Mouse (Mus musculus) brain, embryonic 18.5 days (tissue): ENCODE data around the gene Tmem100.

Experiments
- DNase-seq: peaks from one replicate; pipeline ENCODE4 v3.0.0-alpha.2; 2012; ENCODE audit warnings: low read depth, low spot score

Tmem100 gene

DNA sequence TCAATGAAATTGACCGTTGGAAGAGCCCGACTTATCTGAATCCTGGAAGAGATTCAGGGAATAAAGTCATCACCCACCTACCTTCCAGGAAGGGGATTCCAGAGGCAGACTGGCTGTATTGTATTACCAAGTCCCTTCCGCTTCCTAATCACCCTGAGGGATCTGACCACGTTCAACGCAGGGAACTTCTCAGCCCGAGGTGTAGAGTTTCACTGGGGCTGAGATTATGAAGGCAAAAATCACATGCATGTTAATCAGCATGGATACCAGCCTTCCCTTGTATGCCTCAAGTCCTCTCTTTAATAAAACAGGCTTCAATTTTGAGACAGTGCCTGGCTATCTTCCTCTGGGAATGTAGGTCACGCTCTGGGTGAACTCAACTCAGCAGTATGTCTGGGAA is 14.9 kb upstream of the Tmem100 start:
- no peak for DNase-seq

DNA sequence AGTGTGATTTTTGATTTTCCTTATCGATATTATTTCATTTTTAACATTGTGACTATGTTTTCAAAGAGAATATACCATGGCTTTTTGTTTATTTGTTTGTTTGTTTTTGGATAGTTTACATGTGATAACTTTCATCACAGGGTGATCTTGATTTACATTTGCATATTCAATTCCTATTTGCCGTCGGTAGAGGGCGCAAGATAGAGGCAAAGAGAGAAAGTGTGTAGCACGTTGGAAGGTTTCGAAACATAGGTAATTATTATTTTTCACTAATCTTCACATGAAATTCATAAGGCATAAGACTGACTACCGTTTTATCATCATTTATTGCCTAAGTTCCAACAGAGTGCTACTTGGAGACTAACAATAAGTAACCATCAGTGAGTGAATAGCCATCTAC is 11.0 kb upstream of the Tmem100 start:
- DNase-seq, result peak; percentile 37

DNA sequence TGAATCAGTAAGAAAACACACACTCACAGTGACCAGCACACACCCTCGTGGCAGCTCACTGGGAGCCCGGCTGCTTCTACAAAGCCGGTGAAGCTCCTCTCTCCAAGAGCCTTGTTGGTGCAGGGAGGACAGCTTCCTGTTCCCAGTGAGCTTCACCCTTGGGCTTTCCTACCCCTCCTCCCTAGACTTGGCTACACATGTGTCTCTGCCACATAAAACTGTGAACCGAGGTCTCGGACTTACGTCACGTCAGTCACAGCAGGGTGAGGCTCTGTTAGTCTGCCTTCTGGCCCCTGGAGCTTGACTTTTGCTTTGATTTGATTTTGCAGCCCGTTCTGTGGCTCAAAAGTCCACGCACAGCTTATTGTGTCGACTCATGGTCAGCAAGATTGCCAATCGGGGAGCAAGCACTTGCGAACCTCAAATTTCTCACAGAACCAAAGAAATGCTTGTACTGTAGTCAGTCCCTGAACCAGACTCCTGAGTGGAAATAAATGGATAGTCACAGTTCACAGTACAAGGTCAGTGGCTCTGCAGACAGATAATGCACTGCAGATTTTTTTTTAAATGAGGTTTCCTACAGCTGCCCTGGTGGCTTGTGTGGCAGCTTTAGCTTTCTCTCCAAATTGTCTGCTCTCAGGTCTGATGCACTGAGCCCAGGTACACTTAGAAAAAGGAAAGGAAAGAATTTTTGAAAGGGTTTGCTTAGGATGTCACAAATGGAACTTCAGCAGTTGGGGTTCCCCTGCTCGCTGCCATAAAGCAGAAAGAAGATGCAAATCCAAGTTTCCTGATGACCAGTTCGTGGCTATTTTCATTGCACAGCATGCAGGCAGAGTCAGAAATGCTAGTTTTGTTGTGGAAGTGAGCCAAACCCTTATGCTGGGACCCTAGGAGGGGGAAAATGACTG is 4.0 kb upstream of the Tmem100 start:
- no peak for DNase-seq

DNA sequence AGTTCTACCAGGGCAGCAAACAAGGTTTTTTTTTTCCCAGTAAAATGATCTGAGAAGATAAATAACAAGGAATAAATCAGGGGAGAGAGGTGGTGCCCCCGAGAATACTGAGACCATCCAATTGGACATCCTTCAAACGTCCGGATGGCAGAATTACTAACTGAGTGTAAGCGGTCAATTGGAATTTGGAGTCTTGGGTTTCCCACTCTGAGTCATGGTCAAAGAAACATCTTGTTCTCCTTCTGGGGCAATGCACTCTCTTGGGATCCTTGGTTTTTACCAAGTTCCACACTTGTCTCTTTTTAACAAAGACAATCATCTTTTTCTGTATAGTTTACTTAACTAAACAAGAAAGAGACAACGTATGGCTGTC is 3.4 kb upstream of the Tmem100 start:
- DNase-seq, result no peak

DNA sequence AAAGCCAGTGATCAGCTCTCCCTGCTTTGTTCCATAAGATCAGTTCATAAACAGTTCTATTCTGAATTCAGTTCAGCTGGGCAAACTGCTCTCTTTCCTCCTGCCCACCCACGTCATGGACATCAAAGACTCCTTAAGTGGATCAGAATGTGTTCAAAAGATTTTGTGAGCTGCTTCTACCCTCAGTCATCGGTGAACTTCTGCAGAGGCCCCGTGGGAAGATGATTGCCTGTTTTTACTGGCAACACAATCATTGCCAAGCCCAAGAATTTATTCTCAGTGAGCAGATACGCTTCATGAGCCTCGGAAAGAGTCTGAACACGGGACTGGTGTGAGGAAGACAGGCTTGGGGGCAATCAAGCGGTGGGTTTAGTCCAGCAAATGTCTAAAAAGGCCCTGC is 2.9 kb upstream of the Tmem100 start:
- DNase-seq, result no peak

DNA sequence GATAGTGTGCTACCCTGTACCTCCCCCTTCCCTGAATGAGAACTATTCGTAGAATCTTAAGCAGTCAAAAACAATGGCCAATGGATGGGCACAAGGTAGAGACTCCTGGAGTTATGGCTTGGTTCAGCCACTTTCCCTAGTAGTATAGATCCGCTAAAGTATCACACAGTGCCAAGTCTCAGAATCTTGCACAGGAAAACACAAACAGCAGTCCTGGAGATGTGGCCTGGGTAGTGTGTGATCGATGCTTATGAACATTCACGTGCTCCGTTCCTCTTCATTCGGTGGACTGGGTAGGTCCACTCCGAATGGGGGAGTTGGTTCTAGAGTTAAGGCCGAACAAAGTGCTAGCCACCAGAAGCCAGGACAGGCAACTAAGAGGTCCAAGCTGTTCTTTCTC is 1.4 kb upstream of the Tmem100 start:
- DNase-seq, result no peak

DNA sequence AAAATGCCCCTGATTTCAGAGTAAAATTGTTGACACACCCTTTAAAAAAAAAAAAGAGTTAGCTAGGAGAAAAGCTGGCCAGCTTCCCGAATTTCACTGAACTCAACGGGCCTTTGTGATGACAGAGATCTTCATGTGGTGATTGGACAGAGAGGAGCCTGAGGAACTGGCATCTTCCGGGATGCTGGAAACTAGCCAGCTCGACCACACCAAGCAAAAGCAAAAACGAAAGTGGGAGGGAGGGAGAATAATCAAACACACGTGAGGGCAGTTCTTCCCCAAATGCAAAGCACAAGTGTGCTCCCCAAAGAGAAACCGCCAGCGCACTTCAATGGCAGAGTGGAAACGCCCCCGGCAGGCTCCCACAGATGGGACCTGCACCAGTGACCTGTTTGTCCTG is 794 bp upstream of the Tmem100 start:
- DNase-seq, result peak; percentile 4

DNA sequence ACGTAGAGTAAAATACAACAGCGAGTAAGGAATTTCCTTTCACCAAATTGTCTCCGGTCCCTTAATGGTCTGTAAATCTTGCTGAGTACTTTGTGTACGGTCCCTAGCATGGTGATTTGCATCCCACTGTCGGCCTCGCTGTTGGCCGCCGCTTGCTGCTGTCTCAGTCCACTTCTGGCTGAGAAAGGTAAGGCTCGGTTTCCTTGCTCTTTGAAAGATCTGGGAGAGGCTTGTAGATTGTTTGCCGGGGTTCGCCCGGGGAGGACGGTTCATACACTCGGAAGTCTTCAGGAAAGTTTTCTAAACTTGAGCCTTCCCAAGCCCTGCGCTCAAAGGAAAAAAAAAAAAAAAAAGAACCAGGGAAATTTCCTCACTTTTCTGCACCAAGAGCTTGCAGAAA is 409 bp downstream of the Tmem100 start:
- DNase-seq, result peak; percentile 14

DNA sequence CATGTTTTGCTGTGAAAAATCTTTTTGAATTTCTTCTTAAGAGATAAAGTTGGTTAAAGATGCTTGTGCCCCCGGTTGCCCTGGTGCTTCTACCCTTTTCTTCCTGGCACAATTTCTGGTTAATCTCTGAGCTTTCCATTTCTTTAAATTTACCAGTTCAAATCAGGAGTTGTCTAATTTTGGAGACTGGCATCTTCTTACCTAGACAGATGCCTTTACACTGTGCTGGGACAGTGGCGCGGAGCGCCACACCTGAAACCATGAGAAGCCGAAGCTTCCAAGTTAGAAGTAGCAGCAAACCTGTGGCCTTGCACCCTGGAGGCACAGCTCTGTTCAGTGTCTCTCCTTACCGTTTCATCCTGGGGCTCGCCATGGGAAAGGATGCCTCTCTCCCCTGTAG is 928 bp downstream of the Tmem100 start:
- no peak for DNase-seq

DNA sequence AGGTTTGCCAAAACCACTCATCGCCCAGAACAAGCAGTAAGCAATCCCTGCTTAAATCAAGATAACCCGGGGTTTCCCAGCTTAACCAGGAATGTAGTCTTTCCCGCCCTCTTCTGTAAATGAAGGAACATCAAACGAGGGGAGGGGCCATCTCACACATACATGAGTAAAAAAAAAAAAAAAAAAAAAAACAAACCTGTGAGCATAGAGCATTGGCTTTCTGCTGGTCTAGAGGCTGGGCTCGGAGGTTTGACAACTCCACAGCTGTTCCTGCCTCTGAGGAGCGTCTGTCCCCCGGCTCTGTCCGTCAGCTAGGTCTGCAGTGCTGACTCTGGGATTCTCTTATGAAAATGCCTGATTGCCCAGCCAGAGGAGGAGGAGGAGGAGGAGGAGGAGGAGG is 2.7 kb downstream of the Tmem100 start:
- no peak for DNase-seq

DNA sequence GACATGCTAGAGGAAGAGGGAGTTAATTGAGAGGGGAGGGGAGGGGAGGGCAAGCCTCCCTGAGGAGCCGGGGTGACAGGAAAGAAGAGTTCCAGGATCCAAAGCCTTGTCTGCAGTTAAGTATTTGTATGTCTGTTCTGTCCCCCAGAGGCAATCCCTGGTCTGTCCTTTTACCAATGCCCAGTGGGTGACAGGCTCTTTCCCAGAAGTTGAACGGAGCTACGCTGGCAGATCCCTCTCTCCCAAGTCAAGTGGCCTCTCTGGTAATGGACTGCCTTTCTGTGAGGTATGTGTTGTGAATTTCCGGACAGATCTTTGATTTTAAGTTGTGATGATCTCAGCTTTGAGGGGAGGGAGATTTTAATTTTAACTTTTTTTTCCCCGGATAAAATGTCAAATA is 3.3 kb downstream of the Tmem100 start:
- DNase-seq, result no peak

DNA sequence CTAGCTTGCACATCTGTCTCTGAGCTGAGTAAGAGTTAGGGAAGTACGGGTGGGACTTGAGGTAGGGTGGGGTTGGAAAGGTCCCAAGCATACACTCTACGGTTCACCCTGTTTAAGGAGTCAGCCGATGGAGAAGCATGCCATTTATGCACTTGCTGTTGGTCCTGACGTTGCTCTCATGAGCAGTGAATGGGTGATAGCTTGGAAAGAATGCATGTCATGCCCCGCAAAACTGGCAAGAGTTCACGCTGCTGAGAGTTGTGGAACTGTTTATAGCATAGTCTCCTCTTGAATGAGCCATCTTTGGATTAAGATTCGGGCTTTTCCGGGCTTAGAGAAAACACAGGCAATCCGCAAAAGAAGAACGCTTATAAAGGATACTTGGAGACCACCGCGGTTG is 4.5 kb downstream of the Tmem100 start:
- no peak for DNase-seq

DNA sequence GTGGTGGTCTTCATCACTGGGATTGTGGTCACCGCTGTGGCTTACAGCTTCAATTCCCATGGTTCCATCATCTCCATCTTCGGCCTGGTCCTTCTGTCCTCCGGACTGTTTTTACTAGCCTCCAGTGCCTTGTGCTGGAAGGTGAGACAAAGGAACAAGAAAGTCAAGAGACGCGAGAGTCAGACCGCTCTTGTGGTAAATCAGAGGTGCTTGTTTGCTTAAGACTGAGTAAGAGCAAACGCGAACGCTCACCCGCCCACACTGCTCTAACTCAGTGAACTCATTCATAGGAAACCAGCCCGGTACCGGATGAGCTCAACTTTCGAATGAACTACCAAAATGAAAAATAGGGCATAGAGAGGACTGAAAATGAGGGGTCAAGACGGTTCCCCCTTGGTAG is 5.4 kb downstream of the Tmem100 start:
- no peak for DNase-seq

DNA sequence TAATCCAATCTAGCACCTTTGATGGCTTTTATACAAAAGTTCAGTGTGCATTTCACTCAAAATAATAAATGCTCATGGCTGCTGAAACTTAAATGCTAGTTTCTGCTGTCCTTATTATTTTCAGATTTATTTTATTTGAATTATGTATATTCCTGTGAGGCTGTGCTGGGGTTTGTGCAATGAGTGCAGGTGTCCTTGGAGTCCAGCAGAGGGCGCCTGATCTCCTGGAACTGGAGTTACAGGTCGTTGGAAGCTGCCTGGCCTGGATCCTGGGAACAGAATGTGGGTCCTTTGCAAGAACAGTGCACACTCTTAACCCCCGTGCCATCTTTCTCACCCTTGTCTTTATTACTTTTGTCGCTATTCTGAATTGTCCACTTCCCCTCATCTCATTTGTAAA is 6.3 kb downstream of the Tmem100 start:
- no peak for DNase-seq

DNA sequence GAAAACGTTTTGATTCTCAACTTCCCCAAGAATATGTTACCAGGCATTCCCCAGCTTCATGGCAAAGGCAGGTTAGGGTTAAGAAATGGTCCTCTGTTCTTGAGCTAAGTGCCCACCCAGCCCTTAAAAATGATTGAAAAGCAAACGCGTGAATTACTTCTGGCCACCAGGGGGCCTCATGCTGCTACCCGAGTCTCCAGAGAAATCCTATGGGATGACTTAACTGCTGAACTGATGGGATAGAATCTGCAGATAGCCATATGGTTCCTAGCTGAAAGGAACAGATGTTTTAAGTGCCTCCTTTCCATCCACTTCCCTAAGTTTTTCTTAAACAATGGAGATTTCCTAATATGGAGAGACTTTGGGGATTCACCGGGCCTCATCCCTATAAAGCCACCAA is 7.9 kb downstream of the Tmem100 start:
- no peak for DNase-seq

DNA sequence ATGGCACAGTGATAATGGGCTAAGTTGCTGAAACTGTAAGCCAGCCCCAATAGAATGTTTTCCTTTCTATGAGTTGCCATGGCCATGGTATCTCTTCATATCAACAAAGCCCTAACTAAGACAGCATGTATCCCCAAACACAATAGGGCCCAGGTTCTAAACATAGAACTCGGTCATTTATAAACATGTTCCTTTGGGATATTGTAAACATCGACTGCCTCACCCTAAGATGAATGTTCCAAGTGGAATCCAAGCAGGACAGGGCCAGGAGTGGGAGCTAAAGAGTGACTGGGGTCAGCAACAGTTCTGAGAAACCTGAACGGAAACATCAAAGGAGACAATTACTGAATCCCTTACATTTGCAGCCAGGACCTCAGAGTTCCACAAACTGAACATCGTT is 14.3 kb downstream of the Tmem100 start:
- DNase-seq, result no peak

DNA sequence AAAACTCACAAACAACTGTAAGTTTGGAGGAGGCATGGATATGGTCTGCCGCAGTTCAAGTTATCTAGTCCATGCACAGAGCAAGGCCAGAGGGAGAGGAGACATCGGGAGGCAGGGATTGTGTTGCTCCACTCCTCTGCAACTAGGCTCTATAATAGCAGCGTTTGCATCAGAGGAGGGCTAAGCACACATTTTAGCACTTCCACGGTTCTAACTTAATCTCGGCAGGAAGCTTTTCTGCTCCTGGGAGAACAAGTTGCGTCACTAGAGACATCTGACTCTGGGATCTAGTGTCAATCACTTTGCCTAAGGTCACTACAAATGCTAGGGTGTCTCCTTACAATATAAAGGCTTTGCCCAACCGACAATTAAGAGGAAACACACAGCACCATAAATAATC is 16.1 kb downstream of the Tmem100 start:
- DNase-seq, result no peak

DNA sequence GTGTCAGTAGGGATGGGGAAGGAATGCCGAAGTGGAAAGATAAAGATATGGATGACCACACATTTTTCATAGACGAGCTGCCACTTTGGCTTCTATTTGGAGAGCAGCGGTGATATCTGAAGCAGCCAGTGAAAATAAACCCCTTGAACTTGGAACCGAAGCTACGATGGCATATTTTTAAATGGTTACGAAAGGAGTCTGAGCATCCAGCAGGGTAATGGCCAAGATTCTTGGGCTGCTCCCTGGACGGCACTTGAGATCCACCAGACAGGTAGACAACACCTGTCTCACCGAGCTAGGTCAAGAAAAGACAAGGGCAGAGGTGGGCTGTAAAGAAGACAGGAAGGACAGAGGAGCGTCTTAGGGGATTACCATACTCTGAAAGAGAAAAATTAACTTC is 17.1 kb downstream of the Tmem100 start:
- DNase-seq, result no peak

DNA sequence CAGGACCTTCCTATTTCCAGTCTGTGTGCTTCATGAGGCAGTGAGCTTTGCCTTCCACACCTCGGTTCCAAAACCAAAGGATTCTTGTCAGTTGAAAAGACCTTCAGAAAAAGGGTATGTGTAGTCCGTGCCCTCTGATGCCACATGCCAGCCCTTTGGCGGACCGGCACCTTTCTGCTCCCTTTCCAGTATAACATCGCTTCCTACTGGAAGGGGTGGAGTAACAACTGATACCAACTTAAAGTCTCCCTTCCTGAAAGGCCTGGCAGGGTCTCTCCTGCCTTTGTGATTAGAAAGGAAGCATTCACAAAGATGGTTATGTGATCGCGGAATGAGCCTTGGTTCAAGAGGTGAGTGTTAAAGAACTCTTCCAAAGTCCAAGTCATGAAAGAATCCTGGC is 19.9 kb downstream of the Tmem100 start:
- DNase-seq, result no peak

DNA sequence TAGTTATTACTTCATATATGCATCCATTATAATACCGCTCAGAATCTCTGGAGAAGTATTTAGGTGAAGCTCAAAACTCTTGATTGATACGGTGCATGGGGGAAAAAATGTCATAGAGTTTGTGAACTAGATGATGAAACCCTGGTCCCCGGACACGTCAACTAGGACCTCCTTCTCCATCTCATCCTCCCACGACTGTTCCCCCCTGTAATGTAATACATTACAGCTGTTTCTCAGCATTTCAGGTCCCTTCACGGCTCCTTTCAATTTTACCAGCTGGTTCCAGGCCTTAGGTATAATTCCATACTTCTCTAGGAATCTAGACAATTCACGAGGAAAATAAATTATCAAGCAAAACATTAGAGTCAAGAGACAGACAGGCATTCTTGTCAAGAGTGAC is 22.6 kb downstream of the Tmem100 start:
- DNase-seq, result no peak

DNA sequence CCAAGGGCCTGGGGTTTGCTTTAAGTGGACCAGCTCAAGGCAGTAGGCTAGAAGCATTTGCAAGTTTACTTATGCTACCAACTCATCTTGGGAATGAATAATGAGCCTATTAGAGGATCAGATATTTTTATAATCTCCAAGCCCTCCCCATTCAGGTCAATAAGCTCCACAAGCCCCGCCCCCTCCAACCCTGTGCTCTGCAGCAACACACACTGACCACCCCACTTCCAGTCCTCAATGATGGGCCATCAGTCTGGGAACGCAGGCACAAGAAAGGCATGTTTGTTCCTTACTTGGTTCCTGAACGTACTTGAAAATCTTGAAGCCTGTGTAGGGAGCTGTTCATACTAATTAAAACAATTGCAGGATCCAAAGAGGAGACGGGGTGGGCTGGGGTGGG is 23.7 kb downstream of the Tmem100 start:
- DNase-seq, result no peak

DNA sequence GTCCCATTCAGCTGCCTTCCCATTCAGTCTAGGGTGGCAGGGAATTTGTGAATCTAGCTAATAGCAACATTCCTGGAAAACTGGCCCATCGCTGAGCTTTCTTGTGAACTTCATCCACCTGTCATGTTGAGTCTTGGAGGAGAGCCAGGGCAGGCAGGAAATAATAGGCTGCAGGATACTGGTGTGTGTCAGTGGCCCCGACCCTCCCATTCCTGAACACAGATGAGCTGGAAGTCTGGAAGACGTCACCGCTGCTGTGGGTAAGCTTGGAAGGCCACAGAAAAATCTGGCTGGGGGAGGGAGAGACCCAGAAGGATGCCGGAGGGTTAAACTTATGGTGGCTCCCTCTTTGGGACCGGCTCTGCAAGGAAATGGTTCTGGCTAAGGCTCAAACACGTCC is 24.3 kb downstream of the Tmem100 start:
- DNase-seq, result no peak

DNA sequence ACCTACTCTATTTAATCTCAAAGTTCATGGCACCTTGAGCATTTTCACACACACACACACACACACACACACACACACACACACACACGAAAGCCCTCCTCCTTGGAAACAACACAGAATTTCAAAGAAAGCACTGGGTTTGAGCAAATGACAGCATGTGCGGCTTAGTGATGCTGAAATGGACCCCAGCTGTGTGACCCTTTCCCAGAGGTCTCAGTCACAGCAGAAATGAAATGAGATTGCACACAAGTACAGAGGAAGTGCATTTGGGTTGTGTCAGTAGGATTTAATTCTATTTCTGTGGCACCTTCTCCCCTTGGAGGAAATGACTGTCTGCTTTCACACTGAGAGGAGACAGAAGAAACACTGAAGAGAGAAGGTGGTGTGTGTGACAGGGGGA is 26.9 kb downstream of the Tmem100 start:
- DNase-seq, result no peak

DNA sequence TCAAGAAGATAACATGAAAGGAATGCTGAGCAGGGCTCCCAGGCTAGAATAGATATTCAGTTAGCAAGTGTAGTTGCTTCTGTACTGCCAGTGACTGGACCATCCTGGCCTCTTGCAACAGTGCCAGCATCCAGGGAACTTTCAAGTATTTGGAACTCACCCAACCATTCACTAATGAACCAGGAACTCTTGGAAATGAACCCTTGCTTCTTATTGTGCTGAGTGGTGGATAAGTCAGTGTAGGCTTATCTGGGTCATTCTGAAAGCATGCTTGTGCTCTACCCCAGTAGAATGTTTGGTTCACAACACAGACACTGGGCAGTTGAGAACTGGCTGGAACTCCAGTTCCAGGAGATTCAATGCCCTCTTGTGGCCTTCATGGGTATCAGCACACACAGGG is 29.1 kb downstream of the Tmem100 start:
- no peak for DNase-seq
